Mouse (Mus musculus) brain, embryonic 14.5 days (tissue): ENCODE measurements at regions not wholly inside any gene's neighbourhood (a gene's known extent, or its start where the extent isn't known, plus 50 kb on each side); places are given as distances from the start of the nearest gene placed in this dataset.

Experiments used
- DNase-seq: peaks from one replicate; pipeline ENCODE4 v3.0.0-alpha.2; 2011; ENCODE audit warnings: low read depth
- CTCF ChIP-seq: fragments of 200-500 bp; IDR thresholded peaks from 2 replicates; pipeline ENCODE4 v1.5.1; 2012; ENCODE audit warnings: inconsistent platforms, mild to moderate bottlenecking, moderate library complexity, borderline replicate concordance; ENCODE audit not compliant: insufficient read depth, insufficient read length; ENCODE audit errors: extremely low read depth
- POLR2A ChIP-seq: fragments of 200-500 bp; IDR thresholded peaks from 2 replicates; pipeline ENCODE4 v1.6.1; 2012; ENCODE audit warnings: mild to moderate bottlenecking, inconsistent platforms, borderline replicate concordance; ENCODE audit not compliant: poor library complexity, insufficient read depth, insufficient read length, severe bottlenecking; ENCODE audit errors: extremely low read depth

- peak; percentile 78 for DNase-seq
- TF ChIP-seq POLR2A: no peak
- TF ChIP-seq CTCF: no peak
Measured at GRCm38 (mm10) chr4:131205685-131206084, 261.5 kb downstream of the Matn1 start.

DNA sequence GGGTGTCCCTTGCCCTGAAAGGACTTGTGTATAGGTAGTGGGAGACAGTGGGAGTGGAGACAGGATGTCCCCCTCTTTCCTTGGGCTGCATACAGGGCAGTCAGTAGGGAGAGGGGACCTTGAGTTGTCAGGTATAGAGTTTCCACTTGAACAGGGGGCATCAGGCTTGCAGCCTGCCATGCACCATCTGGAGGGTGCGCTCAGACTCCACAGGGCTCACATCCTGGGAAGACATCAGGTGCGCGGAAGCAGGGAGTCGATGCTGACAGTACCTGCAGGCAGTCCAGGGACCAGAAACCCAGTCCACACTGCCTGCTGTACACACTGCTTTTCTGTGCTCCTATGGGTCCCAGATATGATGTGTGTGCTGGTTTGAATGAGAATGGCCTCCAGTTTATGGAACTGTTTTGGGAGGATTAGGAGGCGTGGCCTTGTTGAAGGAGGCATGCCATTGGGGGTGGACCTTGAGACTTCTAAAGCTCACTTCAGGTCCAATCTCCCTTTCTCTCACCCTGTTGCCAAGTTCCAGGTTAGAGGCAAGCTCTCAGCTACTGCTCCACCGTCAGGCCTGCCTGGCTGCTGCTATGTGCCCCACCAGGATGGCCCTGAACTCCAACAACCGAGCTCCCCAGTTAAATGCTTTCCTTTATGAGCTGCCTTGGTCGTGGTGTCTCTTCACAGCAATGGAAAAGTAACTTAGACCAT, 262.1 kb downstream of the Matn1 start:
- peak; percentile 41 for DNase-seq
- TF ChIP-seq POLR2A (no peak), CTCF (no peak)

DNA sequence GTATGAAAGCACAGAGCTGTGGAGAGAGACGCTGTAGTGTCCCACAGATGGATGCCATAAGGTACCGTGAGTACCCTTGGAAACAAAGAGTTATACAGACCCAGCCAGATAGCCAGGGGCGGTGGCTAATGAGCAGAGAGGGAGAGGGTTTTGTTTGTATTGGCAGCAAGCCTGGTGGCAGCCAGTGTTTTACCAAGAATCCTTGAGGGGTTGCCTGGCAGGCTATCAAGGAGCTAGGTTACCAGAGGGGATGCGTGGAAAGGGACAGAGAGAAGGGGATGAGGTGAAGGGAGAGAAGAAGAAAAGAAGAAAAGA, 262.7 kb downstream of the Matn1 start:
- no peak for TF ChIP-seq POLR2A
- TF ChIP-seq CTCF: no peak
- DNase-seq: peak; percentile 96

DNA sequence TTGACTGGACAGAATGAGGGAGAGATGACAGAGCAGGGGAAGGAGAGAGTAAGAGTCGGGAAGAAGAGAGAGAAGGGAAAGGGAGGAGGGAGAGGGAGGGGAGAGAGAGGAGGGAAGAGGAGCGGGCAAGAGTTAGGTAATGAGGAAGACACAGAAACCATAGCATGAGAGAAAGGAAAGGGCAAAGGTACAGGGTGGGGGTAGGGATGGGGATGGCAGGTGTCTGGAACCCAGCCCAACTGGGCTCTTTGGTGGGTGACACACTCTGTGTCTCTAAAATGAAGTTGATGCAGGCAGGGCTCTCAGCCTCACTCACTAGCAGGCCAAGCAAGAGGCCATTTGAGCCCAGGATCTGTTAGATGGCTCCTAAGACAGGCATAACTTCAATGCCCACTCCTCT, 263.1 kb downstream of the Matn1 start:
- peak; percentile 83 for DNase-seq
- no peak for TF ChIP-seq POLR2A
- no peak for TF ChIP-seq CTCF

DNA sequence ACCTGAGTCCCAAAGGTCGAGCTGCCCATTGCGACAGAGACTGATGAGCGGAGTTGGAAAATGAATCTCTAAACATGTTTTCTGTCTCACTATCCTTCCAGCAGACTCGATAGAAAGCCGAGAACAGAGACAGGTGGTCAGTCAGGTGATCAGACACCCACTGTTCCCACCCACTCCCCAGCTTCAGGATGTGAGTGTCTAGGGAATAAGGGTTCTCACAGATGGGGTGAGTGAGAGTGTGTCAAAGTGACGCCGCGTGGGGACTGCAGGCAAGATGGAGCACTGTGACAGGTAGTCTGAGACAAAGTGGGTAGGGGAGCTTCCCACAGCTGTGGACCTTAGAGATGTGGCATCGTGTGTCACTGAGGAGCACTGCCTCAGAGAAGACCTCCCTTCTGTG, 264.0 kb downstream of the Matn1 start:
- TF ChIP-seq POLR2A: no peak
- TF ChIP-seq CTCF: no peak

DNA sequence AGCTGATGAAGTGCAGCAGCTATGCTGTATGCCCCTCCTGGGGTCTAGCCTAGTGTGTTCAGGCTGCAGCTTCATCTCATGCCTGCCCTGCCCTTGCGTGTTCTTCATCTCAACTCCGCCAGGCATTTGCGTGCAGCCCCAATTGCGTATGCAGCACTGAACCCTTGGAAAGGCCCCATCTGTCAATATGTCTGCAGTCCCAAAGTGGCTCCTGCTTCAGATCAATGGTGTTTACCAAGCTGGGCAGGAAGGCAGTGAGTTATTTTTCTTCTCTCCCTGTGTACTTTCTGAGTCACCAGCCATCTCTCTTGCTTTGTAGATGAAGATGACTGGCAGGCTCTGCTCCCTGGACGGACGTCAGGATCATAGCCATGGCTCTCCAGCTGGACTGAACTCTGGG, 264.5 kb downstream of the Matn1 start:
- peak; percentile 57 for DNase-seq
- no peak for TF ChIP-seq CTCF
- no peak for TF ChIP-seq POLR2A

More for the DNA sequence above, 264.0 kb downstream of the Matn1 start:
- no peak for DNase-seq

DNA sequence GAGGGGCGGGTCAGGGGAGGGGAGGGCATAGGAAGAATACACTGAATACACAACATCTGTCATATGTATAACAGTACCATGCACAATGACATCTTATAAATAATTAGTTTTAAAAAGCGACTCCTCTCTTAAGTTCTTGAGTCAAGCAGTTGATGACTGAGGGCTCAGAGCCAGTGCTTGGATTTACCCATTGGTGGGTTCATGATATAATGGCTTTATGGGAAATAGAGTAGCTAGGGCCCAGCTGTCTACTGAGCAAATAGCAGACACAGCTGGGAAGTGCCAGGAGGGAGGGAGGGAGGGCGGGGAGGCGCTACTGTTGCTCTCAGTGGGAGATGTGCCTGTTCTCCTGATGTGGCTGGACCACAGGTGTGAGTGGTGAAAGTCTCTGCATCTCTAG, 268.5 kb downstream of the Matn1 start:
- TF ChIP-seq CTCF (no peak), POLR2A (no peak)
- peak; percentile 69 for DNase-seq

GRCm38 (mm10) chr4:131215682-131216081, 271.5 kb downstream of the Matn1 start:
- no peak for DNase-seq
- TF ChIP-seq CTCF (no peak), POLR2A (no peak)

- TF ChIP-seq CTCF (no peak), POLR2A (no peak)
- DNase-seq: no peak
Measured at GRCm38 (mm10) chr4:131216361-131216760, 272.2 kb downstream of the Matn1 start.

GRCm38 (mm10) chr4:131217083-131217482, 272.9 kb downstream of the Matn1 start:
- no peak for TF ChIP-seq POLR2A
- TF ChIP-seq CTCF: no peak
- DNase-seq: no peak

GRCm38 (mm10) chr4:131217571-131218155, 273.5 kb downstream of the Matn1 start:
- TF ChIP-seq CTCF (no peak), POLR2A (no peak)
- DNase-seq: peak; percentile 85

DNA sequence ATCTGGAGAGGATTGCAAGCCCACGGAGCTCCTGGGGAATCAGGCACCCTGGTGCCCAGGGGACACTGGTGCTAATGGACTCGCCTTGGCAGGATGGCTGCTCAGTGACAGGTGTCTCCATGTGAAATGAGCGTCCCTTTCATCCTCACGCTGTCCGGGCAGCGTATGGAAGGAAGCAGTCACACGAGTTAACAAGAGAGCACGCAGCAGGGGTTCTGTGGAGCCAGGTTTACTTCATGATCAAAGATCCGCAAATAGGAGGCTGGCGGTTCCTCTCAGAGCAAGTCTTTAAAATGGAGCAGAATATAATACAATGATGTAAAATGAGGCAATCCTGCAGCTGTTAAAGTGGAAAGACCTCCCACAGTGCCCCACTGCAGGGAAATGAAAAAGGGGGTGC, 276.8 kb downstream of the Matn1 start:
- TF ChIP-seq CTCF: no peak
- no peak for TF ChIP-seq POLR2A
- DNase-seq: peak; percentile 82

- no peak for DNase-seq
- no peak for TF ChIP-seq CTCF
- no peak for TF ChIP-seq POLR2A
Measured at GRCm38 (mm10) chr4:131230361-131230760, 286.2 kb downstream of the Matn1 start.

DNA sequence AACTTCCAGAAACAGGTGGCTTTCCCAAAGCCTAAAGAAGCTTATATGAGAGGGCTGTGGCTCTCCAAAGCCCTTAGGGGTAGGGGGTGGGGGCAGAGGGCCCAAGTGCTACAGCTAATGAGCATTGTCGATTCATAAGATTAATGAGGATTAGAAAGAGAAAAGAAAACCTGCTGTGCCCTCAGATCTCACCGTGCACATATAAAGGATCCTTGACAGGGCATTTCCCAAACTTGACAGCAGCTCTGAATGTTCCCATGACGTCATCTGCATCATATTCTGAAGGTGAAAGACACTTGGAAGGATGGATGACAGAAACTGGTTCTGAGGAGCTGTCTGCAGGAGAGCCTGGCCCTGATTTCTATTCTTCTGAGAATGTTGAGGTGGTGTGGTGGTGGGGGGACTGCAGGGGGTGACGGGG, 292.4 kb downstream of the Matn1 start:
- peak; percentile 97 for DNase-seq
- TF ChIP-seq POLR2A: no peak
- no peak for TF ChIP-seq CTCF

DNA sequence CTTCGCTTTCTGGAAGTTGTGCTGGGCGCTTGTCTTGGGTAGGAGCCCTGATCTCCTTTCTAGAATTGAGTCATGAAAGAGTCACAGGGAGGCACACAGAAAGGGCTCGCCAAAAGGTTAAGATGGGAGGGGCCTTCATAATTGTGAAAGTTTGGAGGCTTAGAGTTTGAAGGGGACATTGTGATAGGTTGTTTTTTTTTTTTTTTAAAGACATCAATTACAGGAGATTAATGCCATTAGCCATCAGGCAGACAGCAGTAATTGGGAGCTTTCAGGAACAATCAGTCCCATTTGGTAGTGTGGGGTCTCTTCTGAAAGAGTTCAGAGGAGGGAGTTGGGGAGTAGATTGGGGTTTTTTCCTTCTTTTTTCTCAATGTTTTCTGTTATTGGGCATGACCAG, 294.4 kb downstream of the Matn1 start:
- TF ChIP-seq CTCF: no peak
- TF ChIP-seq POLR2A: no peak
- DNase-seq: peak; percentile 89

GRCm38 (mm10) chr4:131239132-131239531, 294.9 kb downstream of the Matn1 start:
- no peak for DNase-seq

More at GRCm38 (mm10) chr4:131239132-131239531, 294.9 kb downstream of the Matn1 start:
- no peak for TF ChIP-seq POLR2A
- TF ChIP-seq CTCF: peak; percentile 7; the same call in 1 of the 2 replicates
